Mouse (Mus musculus) skeletal muscle tissue, adult 2 months (tissue): Measurements from ENCODE around the gene Frs2.
"Not testable (repeated sequence)": the region's sequence is repeated elsewhere in the genome, so short reads cannot be mapped to it uniquely, and the experiment has no call there.

Experiments
- DNase-seq: peaks from one replicate; pipeline ENCODE4 v3.0.0-alpha.2; 2012; ENCODE audit warnings: low read depth, low spot score

Frs2 gene

GRCm38 (mm10) chr10:117045175-117046056, 102.9 kb downstream of the Frs2 start, which contains the start of gene Lrrc10:
TSS of gene Lrrc10 (plus strand) at chr10:117045341.
- no peak for DNase-seq

- not testable (repeated sequence) for DNase-seq
Measured at GRCm38 (mm10) chr10:117043497-117044166, 104.7 kb downstream of the Frs2 start.

- no peak for DNase-seq
Measured at GRCm38 (mm10) chr10:117042295-117042694, 106.0 kb downstream of the Frs2 start.

- no peak for DNase-seq
Measured at GRCm38 (mm10) chr10:117040355-117040754, 108.0 kb downstream of the Frs2 start.

- DNase-seq: peak; percentile 86
Measured at GRCm38 (mm10) chr10:117033785-117034184, 114.5 kb downstream of the Frs2 start.

GRCm38 (mm10) chr10:117031160-117031559, 117.2 kb downstream of the Frs2 start:
- DNase-seq: no peak

- DNase-seq: no peak
Measured at GRCm38 (mm10) chr10:117026176-117026575, 122.2 kb downstream of the Frs2 start.

GRCm38 (mm10) chr10:117025776-117026175, 122.6 kb downstream of the Frs2 start:
- DNase-seq: not testable (repeated sequence)

GRCm38 (mm10) chr10:117023693-117024092, 124.6 kb downstream of the Frs2 start:
- DNase-seq: no peak

- DNase-seq: peak; percentile 84
Measured at GRCm38 (mm10) chr10:117021020-117021754, 127.1 kb downstream of the Frs2 start.
